Mouse (Mus musculus) 3134 (cell line): ENCODE results near the gene Irf5.

Experiments
- DNase-seq: peaks from one replicate; pipeline ENCODE4 v3.0.0-alpha.2; 2011; ENCODE audit warnings: low spot score; ENCODE audit not compliant: insufficient read length; ENCODE audit errors: extremely low read depth

Gene Irf5

DNA sequence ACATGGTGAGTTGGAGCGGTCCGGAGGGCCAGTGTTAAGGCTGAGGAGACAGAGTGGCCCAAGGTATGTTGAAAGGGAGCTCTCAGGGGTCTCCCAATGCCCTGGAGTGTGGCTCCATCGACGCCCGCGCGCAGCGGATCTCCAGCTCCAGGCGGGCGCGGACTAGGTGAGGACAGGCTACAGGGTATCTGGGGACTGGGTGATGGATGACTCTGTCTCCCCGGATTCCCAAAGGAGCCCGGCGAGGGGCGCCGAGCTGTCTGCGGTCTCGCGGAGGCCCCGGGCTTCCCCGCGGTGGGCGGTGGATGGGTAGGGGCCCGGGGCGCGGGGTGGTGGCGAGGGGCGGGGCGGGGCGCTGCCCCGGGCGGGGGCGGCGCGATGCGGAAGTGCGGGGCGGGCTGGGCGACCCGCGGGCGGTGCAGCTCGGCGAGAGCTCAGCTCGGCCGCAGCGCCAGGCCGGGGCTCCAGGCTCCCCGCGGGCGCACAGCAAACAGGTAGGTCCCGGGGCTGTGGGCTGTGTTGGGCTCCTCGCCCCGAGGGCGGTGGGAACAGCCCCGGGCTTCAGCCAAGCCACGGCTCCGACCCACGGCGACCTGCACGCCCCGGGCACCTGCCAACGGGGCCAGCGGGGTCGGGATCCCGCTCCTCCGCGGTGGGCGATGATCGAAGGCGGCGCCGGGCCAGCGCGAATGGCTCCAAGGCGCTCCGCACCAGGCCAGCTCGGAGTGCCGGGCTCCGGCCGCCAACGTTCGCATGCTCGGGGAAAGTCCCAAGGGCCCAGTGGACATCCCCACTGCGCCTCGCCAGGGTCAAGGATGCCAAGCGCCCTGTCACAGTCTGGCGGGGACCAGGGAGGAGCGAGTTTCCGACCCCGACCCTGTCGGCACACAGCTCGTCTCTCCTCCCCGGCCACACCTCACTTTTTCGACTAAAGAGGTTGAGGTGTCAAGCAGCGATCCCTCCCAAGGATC, at the start of gene Irf5:
Gene Irf5, plus strand, starts transcription at position 345 of the 971 bp plus-strand sequence.
- peak; percentile 66 for DNase-seq

DNA sequence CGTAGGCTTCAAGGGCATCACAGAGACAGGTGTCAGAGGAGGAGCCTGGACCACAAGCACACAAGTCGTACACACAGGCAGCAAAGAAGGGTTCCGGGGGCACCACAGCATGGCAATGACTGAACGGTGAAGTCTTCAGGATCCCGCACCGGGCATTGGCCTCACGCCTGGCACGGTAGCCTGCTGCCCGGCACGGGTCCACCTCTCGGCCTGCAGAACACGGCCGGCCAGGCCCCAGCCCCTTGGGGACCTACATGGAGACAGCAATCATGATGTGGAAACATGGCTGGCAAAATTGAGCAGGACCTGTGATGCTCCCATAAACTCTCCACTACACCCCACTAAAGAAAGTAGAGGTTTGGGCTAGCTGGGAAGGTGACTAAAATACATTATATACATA, 43.7 kb upstream of the Irf5 start:
- no peak for DNase-seq

DNA sequence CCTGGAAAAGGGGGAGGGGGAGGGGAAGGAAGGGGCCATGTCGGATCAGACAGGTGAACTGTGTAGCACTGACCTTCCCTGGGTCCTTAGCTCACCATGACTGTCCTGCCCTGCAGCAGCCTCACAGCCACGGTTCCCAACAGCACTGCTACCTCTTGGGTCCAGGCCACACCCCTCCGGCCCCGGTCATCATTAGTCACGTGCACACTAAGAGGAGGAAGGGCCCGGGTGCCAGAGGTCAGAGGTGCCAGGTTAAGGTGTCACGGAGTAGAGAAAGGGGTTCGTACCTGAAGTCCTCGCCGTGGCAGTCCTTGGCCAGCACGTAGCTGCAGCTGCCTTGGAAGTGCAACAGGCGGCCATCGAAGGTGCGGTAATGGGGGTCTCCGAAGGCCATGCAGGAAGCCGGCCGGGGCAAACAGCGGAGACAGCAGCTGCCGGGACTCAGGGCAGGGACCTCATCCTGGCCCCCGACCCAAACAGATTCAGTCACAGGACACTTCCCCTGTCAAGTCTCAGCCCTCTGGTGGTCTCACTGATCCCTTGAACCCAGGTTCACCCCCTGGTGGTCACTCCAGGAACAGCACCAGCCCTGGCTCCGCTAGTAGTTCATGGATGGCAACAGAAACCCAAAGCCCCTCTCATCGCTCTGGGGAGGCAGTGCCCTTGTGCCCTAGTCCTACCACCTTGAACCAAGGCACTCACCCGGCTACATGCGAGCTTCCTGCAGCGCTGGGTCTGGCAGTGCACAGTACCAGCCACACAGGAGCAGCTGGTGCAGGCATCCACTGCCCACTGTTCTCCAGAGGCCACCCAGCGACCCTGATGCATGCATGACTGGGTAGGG, 41.5 kb upstream of the Irf5 start:
- DNase-seq, result no peak

DNA sequence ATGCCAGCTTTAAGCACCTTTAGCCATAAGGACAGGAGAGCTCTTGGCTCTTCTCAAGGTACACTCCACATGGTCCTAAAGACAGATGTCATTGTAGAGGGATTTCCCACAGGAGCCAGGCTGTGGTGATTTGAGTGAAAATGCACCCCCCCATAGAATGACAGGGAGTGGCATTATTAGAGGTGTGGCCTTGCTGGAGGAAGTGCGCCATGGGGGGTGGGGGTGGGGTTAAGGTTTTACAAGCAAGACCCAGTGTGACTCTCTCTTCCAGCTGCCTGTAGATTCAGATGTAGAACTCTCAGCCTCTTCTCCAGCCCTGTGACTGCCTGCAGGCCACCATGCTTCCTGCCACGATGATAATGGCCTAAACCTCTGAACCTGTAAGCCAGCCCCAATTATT, 40.5 kb upstream of the Irf5 start:
- DNase-seq, result no peak

DNA sequence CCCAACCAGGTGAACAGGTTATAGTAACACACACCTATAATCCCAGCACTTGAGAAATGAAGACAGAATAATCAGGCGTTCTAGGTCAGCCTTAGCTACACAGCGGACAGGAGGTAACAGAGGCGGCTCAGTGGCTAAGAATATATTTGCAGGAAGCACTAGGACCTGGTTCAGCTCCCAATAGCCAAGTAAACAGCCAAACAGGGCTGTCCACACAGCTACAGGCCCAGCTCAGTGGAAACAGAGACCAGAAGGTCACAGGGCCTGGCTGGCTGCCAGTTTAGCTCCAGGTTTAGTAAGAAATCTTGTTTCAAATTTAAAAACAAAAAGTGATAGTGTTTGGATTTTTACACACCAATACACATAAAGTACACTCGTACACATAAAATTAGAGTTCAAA, 32.3 kb upstream of the Irf5 start:
- DNase-seq, result no peak

DNA sequence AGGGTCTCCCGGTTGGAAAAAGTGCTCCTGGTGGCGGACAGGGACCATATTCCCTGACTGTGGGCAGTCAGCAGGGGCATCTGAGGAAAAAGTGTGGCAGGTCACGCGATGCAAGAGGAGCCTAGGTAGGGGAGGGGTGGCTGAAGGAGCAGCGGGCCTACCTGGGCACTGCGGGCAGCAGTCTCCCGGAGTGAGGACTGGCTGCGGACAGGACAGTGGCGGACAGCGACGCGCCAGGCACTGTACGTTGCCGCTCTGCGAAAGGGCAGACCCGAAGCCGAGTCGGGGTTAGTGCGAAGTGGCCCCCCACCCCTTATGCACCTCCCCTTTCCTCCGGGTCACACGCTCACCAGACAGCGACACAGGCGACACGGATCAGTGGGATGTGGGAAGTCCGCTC, 30.2 kb upstream of the Irf5 start:
- DNase-seq, result no peak

DNA sequence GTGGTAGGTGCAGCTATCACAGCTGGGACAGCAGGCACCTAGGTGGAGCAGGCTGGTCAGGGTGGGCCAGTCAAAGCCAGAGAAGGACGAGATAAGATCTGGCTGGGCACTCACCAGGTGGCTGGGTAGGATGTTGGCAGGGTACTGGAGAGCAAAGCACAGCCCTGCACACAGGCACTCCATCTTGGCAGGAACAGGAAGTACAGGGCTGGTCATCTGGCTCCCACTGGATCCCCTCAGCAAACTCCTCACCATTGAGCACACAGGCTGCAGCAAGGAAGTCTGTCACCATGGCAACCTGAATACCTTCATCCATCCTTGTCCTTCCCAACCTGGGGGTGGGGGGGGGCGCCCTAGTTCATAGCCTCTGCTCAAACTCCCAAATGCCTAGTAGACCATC, 28.6 kb upstream of the Irf5 start:
- no peak for DNase-seq

DNA sequence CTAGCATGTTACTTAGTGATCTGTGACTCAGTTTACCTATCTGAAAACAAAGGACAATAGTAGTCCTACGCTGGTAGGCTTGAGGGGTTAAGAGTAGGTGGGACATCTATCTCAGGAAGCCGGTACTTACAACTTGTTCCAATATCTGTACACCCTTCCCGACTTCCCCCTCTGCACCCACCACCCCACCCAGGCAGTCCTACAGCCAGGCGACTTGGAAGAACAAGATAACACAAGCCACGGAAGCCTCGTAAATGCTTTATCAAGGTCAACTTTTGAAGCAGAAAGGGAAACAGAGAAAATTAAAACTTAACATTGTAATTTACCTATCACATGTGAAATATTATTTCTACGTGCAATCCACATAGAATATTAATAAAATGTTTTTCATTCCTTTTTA, 26.2 kb upstream of the Irf5 start:
- no peak for DNase-seq

DNA sequence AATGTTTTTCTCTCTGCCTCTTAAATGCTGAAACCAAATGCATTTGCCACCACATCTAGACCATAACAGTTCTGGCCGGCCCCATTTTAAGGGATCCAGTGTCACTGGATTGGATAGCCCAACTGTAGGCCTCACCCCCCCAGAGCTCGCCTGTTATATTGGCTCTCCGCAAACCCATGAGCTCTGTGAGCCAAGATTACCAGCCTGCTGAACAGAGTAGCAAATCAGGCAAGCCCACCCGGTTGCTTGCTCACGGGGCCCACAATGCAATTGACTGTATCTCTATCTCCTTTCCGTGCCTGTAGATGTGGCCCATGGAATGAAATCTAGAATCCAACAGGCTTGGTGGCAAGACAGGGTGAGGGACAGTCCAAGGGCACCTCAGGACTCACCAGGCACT, 25.6 kb upstream of the Irf5 start:
- no peak for DNase-seq

DNA sequence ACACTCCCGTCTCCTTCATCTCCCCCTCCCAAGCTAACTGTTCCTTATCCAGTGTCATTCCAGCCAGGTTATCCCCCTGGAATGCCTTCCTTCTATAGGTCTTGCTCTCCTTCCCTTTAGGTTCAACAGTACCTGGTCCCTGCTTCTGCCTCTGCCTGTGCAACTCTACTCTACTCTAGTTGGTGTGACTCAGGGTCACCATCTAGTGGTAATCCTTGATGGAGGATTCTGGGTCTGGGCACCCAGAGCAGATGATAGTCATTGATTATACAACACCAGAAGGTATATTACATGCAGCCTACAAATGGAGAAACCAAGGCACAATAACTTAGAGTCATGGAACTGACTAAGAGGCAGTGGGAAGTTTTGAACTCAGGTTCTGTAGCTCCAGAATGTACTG, 24.8 kb upstream of the Irf5 start:
- no peak for DNase-seq

DNA sequence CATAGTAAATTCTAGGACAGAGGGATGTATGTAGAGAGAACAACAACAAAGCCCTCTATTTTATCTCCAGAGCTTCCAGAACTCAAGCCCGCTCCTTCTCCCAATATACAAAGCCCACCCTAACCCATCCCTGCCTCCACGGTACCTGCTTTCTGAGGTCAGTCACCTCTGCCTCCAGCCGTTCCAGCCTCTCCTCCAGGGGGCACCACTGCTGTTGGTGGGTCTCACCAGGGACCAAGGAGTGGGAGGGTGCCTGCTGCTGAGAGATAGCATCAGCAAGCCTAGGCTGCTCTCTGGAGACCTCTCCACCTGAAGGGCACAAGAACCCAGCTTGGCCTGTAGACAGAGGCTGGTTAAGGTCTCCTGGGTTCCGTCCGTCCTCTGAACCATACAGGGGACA, 20.9 kb upstream of the Irf5 start:
- DNase-seq, result no peak

DNA sequence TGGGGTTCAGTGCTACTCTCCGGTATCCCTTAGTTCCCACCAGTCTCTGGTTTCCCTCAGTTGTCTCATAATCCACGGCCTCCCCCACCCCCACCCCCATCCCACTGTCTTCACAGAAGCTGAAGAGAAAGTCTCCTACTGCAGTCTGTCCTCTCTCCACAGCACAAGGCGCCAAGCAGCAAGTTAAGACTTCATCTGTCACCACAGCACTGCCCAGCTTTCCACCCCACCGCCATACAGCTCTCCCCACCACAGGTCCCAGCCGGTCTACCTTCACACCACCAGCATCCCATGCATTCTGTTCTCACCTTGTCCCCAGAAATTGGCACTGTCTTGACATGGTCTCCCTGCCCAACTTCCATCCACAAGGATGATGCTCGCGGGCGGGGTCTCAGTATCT, 19.6 kb upstream of the Irf5 start:
- DNase-seq, result no peak

DNA sequence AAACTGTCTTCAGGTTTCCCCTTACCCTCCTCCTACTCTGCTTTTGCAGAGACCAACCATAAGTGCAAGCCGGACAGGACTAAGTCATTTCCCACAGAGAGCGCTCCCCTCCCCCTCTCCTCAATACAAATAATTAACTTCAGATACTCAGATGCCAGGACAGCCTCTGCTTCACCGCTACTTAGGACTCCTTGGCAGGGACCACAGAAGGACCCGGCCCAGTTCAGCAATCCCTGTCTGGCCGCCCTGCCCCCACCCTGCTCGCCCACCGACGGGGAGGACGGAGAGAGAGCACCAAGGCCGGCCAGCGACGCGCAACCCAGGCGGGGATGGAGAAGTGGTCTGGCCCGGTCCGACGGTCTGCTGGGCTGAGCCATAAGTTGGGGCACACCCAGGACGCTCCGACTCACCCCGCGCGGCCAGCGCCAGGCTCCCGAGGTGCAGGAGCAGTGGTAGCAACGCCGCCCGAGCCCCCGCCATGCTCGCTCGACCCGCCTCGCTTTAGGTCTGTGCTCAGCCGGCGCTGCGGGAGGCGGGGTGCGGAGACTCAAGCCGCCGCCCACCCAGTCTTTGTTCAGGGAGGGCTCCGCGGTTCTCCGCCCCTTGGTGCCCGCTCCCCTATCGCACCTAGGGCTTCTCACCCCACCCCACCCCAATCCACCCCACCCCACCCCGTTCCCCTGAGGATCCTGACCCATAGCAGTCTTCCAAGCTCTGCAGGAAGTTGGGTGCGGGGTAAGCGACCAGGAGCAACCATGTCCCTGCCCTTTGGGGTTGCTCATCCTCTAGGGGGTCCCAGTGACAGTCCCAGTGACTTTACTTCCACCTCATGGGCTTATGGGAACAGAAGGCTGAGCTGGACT, 18.7 kb upstream of the Irf5 start, which contains the start of gene Kcp:
Gene Kcp, minus strand, starts transcription at position 506 of the 863 bp plus-strand sequence.
- no peak for DNase-seq

DNA sequence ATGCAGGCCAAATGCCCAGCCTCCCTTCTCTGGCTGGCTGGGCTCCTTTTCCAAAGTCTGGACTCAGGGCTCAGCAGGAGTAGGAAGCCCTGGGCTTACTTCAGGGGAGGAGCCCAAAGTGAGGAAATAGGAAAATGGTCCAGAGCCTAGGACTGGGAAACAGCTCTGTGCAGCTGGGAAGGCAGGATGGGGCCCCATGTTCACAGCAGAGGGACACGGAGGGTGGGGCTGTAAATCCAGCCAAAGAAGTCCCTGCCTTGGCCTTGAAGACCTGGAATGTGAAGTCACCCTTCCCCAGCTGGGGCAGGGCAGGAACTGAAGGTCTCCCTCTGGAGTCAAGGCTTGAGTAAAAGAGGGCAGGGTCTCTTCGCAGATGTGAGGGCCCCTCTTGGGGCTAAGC, 17.3 kb upstream of the Irf5 start:
- DNase-seq, result no peak

DNA sequence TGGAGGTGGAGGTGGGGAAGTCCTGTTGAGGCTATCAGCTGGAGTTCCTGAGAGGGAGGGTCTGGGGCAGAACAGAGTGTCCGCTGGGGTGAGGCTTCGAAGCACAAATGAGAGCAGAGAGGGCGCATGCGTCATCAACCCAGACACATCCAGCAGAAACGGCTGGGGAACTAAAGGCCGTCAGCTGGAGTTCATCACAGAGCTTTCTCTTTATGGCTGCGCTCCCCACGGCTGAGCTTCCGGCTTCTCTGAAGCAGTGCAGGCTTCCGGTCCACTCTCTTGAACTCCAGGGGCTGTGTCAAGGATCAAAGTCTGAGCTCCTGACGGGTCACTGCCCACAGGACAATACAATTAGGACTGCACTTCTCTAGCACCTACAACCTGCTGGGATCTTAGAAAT, 13.1 kb upstream of the Irf5 start:
- no peak for DNase-seq

DNA sequence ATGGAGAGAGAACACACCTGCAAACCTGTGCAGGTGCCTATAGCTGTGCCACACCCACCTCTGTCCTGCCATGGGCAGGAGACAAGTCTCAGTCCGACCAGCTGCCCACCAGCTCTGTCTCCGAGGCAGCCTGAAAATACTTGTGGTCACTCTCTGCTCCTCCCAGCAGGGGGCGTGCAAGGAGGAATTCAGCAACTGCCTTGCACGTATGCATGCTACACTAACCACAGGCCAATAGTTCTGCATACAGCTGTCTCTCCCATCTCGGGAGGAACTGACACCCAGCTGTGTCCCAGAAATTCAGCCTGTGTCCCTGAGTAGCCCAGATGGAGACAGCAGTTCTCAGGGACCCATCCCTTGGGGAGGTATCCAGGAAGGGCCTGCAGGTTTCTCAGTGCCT, 9.3 kb upstream of the Irf5 start:
- peak; percentile 35 for DNase-seq

DNA sequence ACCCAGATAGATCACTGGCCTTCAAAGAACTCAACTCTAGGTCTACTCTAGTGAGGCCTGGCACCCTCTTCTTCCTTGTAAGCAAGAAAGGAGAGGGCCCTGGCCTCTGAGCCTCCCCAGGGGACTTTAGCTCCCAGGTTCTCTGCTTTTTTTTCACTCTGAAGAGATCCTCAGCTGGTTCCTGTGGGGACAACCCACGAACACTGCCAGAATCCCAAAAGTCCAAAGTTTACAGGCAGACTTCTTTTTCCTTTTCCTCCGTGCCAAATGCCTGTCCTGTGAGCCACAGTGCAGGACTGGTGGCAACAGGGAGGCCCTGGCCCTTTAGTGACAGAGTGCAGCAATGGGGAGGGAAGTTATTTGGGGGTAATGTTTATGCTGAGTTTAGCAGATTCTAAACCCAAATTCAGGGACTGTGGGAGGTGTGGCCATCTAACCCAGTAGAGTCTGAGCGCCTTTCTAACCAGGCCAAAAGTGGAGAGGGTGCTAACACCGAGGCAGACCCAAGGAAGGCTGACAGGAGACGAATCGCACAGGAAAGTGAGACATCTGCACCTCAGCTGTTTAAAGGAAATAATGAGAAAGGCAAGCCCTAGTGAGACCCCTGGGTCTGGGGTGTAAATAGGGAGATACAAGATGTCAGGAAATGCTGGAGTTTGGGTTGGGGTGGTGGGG, 3.7 kb upstream of the Irf5 start:
- DNase-seq, result no peak

DNA sequence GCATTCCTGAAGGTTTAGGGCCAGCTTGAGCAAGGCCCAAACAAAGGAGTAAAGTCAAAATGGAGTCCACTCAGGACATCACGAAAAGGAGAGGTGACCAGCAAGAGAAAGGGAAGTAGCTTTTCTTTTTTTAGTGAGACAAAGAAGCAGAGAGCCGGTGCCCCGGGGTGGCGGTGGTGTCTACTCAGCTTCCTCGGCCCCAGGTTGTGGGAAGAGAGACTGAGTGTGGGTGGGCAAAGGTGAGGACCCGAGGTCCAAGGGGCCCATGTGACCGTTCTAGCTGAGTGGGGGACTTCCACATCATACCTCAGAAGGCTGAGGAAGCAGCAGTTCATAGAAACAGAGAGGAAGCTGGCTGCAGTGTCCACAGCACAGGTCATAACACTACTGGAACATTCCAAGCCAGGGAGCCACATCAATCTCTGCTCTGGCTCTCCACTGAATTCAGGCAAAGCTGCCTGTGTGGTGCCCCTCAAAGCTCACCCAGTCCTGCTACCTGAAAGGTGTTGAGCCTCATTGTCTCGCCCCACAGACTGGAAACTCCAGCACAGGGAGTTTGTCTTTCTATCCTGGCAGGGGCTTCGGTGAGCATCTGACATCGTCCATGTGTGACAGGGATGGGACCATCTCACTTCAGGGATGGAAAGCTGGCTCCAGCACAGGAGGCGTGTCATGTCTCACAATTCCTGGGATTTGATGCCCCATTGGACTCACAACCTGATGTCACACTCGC, 3.0 kb upstream of the Irf5 start:
- DNase-seq, result no peak

DNA sequence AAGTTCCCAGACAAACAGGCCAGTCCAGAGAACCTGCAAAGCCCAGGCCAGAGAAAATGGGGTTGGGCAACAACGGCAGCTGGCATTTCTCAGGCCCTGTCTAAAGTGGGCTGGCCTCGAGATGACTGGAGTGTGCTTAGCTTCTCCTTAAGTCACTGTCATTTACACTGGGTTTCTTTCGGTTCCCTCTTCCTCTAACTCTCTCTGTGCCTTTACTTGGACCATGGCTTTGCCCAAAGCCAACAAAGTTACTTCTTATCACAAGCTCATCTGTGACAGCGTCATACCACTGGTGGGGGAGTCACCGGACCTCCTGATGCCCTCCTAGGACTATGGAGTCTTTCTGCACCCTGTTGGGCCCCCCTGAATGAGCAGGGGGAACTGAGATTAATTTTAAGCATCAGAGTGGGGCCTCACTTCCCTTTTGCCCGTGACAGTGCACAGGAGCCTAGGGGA, 2.4 kb upstream of the Irf5 start:
- no peak for DNase-seq
